Mouse (Mus musculus): ENCODE results near the gene Prl7d1. TPM values are rescaled to one million over a fixed set of nuclear protein-coding genes. Genes with fewer than 3 reads are reported as not detected.
"Not testable (repeated sequence)": the region's sequence is repeated elsewhere in the genome, so short reads cannot be mapped to it uniquely, and the experiment has no call there.

Prl7d1 gene
- not detected in 2 replicates for total RNA-seq (2017)

DNA sequence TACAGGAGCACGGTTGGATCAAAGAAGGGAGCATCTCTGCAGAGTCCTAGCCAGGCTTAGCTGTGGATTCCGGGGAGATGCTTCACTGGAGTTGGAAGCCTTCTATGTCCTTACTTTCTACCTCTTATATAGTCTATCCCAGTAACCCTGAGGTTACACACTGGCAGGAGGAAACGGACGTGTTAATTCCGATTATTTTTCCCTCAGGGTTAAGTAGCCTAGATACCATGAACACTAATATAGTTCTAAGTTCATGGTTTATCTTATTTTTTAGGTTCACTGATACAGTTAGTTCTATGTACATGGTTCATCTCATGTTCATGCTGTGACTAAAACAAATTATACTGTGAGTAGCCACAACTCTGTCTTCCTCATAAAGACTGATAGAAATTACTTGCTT lies at the start of gene Prl7d1:
Prl7d1 (minus strand) TSS at position 101 of the 400 bp plus-strand sequence.
- ATAC-seq (replicated peaks; ENCODE audit: low read depth, poor library complexity, severe bottlenecking): no peak

DNA sequence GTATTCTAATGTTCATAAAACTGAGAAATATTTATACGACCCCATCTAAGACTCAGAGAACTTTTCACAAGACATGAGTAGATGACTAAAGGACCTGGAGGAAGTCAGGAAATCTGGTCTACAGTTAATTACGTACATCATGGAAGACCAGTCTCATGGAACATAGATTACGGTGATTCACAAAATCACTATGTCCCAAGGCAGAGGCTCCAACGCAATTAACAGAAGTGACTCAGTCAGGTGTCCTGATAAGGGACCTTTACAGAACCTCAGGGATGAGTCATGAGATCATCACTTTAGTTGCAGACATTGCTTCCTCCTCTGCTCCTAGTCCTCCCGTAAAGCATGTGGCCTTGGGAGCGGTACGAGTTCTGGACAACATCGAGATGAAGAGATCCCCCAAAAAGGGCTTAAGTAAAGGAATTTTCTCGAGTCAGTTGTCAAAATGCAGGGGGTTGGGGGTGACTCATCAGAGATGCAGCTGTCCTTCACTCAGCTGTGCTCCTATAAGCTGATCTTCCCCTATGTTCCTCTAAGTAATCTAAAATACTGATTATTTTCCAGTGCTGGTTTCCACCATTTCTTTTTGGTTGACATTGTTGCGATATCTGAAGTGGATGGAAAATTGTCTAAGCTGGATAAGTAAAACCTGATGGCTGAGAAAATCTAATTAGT lies 18.1 kb upstream of the Prl7d1 start:
- no peak for ATAC-seq (replicated peaks; ENCODE audit: low read depth, poor library complexity, severe bottlenecking)

DNA sequence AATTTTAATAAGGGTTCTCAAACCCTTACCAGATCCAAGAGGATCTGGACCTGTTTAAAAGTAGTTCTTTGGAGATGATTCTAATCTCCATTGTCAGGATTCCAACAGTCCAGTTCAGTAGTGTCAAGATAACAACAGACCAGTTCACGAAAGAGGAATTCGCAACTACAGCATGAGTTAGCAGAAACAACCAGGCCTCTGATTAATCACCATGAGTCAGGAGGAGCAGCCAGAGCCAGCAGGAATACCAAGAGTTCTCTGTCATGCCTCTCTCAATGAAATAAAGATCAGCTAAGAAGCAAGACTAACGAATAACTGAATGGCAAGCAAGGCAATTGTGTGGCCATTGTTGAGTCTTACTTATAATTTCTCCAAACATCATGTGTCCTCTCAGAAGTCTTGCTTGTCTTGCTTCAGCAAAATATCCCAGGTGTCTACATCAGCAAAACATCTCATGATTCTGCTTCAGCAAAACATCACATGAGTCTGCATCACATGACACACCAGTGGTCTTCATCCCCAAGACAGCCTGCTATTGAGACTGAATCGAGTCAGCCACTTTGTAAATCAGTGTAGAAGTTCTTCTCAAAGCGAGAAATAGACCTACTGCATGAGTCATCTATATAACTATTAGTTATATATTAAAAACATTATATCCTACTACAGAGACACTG lies 13.9 kb upstream of the Prl7d1 start:
- not testable (repeated sequence) for ATAC-seq (replicated peaks; ENCODE audit: low read depth, poor library complexity, severe bottlenecking)

DNA sequence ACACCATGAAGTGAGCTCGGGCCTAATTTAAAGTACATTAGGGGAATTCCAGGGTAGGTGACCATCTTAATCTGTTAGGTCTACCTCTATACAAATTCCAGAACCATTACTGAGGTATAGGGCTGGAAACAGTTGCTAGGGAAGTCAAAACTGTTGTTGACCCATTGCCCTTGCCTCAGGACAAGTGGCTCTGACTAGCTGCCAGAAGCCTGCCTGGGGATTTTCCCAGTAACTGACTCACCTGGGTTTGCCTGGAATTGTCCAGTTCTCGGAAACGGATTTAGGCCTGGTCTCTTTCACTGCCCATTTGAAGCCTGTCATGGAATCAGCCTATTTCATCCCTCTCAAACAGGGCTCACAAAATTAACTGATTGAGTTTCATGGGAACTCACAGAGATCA lies 8.5 kb upstream of the Prl7d1 start:
- ATAC-seq (replicated peaks; ENCODE audit: low read depth, poor library complexity, severe bottlenecking): not testable (repeated sequence)

DNA sequence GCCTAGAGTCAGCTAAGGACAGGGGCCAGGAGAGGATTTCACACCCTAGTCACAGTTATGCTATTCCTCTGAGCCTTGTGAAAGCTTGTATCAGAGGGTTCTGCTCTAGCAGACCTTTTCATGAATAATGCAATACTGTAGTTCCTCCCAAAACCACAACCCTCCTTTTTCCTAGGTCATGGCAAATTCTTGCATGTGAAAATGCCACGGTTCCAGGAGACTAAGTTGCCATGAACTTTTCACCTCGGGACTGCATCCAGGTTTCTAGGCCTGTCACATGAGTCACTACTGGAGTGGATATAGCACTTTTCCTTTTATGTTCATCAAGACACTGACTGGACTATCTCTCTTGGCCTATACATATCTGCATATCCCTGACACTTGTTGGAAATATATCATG lies 10.0 kb downstream of the Prl7d1 start:
- ATAC-seq (replicated peaks; ENCODE audit: low read depth, poor library complexity, severe bottlenecking): no peak

DNA sequence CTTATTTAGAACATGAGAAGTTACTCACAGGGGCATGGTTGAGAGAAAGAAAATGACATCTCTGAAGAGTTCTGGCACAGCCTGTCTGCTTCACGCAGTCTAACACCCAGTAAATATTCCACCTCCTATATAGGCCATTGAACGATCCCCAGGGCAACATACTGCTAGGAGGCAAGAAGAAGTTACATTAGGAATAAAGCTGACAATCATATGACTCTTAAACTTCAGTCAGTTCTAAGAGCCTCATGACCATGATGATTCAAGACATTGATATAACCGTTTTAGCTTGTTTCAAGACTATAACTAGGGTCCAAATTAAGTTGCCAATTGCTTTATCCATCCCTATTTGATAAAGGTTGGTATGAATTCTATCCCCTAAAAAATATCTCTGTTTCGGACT lies 48.6 kb downstream of the Prl7d1 start, which contains the start of gene Prl7a2:
Prl7a2 (minus strand) TSS at position 101 of the 400 bp plus-strand sequence.
- no peak for ATAC-seq (replicated peaks; ENCODE audit: low read depth, poor library complexity, severe bottlenecking)

DNA sequence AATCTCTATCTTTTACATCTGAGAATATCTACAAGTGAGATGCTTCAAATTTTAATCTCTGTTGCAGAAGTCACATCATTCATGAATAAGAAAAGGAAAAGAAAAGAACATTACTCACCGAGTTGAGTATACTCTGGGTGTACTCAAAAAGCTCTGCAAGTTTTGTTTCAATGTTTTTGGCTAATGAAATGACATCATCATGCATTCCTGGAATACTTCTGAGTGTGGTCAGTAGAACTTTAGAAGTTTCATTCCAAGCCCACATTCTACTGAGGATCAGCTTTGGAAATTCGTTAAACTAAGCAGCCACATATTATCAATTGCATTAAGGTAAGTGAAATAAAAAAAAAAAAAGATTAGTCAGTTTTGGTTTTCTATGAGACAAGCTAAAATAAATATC lies 55.8 kb downstream of the Prl7d1 start:
- ATAC-seq (replicated peaks; ENCODE audit: low read depth, poor library complexity, severe bottlenecking): no peak

Other genes with a start within 250 kb of the Prl7d1 start
- gene Prl8a8, start 203.5 kb downstream of the Prl7d1 start, total RNA-seq (2017): not detected in 2 replicates
- gene Prl8a9, start 152.1 kb downstream of the Prl7d1 start, total RNA-seq (2017): not detected in 2 replicates
- gene Prl8a1, start 134.6 kb downstream of the Prl7d1 start, total RNA-seq (2017): not detected in 2 replicates
- not detected in 2 replicates for gene Prl7b1, start 106.2 kb downstream of the Prl7d1 start, total RNA-seq (2017)
- not detected in 2 replicates for gene Prl7a1, start 74.2 kb downstream of the Prl7d1 start, total RNA-seq (2017)
- gene Prl7a2, start 48.7 kb downstream of the Prl7d1 start, total RNA-seq (2017): not detected in 2 replicates
- gene Prl7c1, start 64.1 kb upstream of the Prl7d1 start, total RNA-seq (2017): not detected in 2 replicates
- gene Prl2a1, start 84.9 kb upstream of the Prl7d1 start, total RNA-seq (2017): not detected in 2 replicates
- not detected in 2 replicates for gene Prl2c1, start 132.6 kb upstream of the Prl7d1 start, total RNA-seq (2017)

Measured in common myeloid progenitor, adult 5-6 weeks (primary cell).